Mouse (Mus musculus): ENCODE measurements around the gene Phactr2.

- TF ChIP-seq ZMIZ1 (IDR thresholded peaks at IDR 0.05; ENCODE audit: low read depth, low read length) (no peak), ELF1 (IDR thresholded peaks at IDR 0.05; ENCODE audit: low read depth, low read length) (no peak), SMC3 (IDR thresholded peaks at IDR 0.05; ENCODE audit: low read depth, low read length) (no peak), UBTF (IDR thresholded peaks at IDR 0.05; ENCODE audit: borderline replicate concordance, insufficient read depth, low read depth, low read length) (no peak), NELFE (IDR thresholded peaks at IDR 0.05; ENCODE audit: low read depth, low read length) (no peak), POLR2A (IDR thresholded peaks at IDR 0.05; ENCODE audit: control insufficient read depth in 1 of 2, insufficient read depth in 1 of 2, low read depth in 1 of 2, low read length in 2 of 2, poor library complexity in 1 of 2) (no peak)
Observed at GRCm38 (mm10) chr10:13335814-13336213, 138.4 kb downstream of the Phactr2 start.
